Mouse (Mus musculus) E14TG2a.4 (cell line): Measurements from ENCODE around the gene Hoxa13.

Source experiments
- CTCF ChIP-seq: conservative IDR thresholded peaks from 2 replicates; pipeline ENCODE4 v1.5.1; 2014; ENCODE audit warnings: low read length
- NANOG ChIP-seq: IDR thresholded peaks from 2 replicates; pipeline ENCODE4 v1.6.1; 2014; ENCODE audit warnings: borderline replicate concordance, low read length, mixed read lengths
- POU5F1 ChIP-seq: IDR thresholded peaks from 2 replicates; pipeline ENCODE4 v1.6.1; 2014; ENCODE audit warnings: low read length, borderline replicate concordance

GRCm38 (mm10) chr6:52220865-52221310, 39.8 kb downstream of the Hoxa13 start:
- TF ChIP-seq CTCF (no peak), NANOG (no peak), POU5F1 (no peak)
